Mouse (Mus musculus) kidney, adult 2 months (tissue): ENCODE data around the gene Iqsec1.

ENCODE experiments used
- CTCF ChIP-seq: fragments of 200-500 bp; conservative IDR thresholded peaks from 2 replicates; pipeline ENCODE4 v1.5.1; 2011; ENCODE audit warnings: low read depth, mild to moderate bottlenecking, control low read depth, low read length, moderate library complexity, mixed read lengths; ENCODE audit not compliant: insufficient read depth, insufficient read length
- POLR2A ChIP-seq: fragments of 200-500 bp; IDR thresholded peaks from one replicate; pipeline ENCODE4 v1.6.1; 2011; ENCODE audit warnings: low read depth, low read length, control low read depth

DNA sequence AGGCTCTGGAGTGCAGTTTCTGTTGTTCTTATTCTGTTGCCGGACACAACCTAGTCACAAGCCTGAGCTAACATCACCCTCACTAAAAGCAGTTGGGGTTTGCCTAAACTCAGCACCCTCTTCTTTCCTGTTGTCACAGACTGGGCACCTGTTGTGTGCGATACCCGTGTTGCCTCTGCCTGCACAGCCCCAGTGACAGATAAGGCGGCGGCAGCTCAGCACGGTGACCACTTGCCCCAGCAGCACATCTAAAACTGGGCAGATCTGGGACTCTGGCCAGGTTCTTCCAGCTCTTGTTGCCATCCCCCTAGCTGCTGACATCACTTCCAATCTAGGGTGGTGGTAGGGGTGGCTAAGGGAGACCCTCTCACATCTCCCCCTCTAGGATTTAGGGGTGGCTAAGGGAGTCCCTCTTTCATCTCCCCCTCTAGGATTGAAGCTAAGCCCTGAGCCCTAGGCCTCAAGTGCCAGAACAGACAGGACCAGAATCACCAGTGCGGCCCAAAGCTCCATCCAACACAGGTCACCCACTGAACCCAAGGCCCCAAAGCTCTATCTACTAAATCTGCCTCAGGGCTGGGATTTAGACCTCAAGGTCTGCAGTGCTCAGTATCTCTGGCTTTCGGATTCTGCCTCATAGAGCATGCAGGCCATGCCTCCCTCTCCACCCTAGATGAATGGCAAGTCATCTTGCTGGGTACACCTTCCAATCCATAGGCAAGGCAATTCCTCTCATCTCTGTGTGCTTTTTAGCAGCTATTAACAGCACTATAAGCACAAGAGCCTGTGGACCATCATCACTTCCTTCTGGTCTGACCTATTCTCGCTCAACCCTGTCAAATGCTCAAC, 278.3 kb downstream of the Iqsec1 start:
- no peak for TF ChIP-seq CTCF
- TF ChIP-seq POLR2A: no peak
